Mouse (Mus musculus): ENCODE measurements around the gene Vmn1r222.
"Not testable (repeated sequence)": the region's sequence is repeated elsewhere in the genome, so short reads cannot be mapped to it uniquely, and the experiment has no call there.

The Vmn1r222 gene

GRCm38 (mm10) chr13:23235847-23236246 lies at the start of gene Vmn1r222:
Gene Vmn1r222, minus strand, starts transcription at chr13:23235947.
- not testable (repeated sequence) for DNase-seq (ENCODE audit: low read depth, low spot score)

GRCm38 (mm10) chr13:23285191-23285920 lies 49.6 kb upstream of the Vmn1r222 start:
- no peak for DNase-seq (ENCODE audit: low read depth, low spot score)

- no peak for DNase-seq (ENCODE audit: low read depth, low spot score)
Observed at GRCm38 (mm10) chr13:23279992-23280391, 44.2 kb upstream of the Vmn1r222 start.

- DNase-seq (ENCODE audit: low read depth, low spot score) = no peak
Observed at GRCm38 (mm10) chr13:23279576-23279975, 43.8 kb upstream of the Vmn1r222 start.

GRCm38 (mm10) chr13:23270321-23271101 lies 34.8 kb upstream of the Vmn1r222 start:
- DNase-seq (ENCODE audit: low read depth, low spot score) = peak; percentile 44

GRCm38 (mm10) chr13:23269681-23270080 lies 33.9 kb upstream of the Vmn1r222 start:
- DNase-seq (ENCODE audit: low read depth, low spot score) = no peak

- DNase-seq (ENCODE audit: low read depth, low spot score) = not testable (repeated sequence)
Observed at GRCm38 (mm10) chr13:23269127-23269526, 33.4 kb upstream of the Vmn1r222 start.

GRCm38 (mm10) chr13:23268606-23269005 lies 32.9 kb upstream of the Vmn1r222 start:
- not testable (repeated sequence) for DNase-seq (ENCODE audit: low read depth, low spot score)

- no peak for DNase-seq (ENCODE audit: low read depth, low spot score)
Observed at GRCm38 (mm10) chr13:23258546-23259048, 22.9 kb upstream of the Vmn1r222 start.

GRCm38 (mm10) chr13:23246834-23247233 lies 11.1 kb upstream of the Vmn1r222 start, which contains the start of gene Vmn1r223:
Gene Vmn1r223, plus strand, starts transcription at chr13:23247134.
- not testable (repeated sequence) for DNase-seq (ENCODE audit: low read depth, low spot score)

- DNase-seq (ENCODE audit: low read depth, low spot score) = not testable (repeated sequence)
Observed at GRCm38 (mm10) chr13:23213827-23214226, 21.9 kb downstream of the Vmn1r222 start, which contains the start of gene Vmn1r221. Gene Vmn1r221, plus strand, starts transcription at chr13:23214127.

- not testable (repeated sequence) for DNase-seq (ENCODE audit: low read depth, low spot score)
Observed at GRCm38 (mm10) chr13:23203885-23204284, 31.9 kb downstream of the Vmn1r222 start.

GRCm38 (mm10) chr13:23187875-23188274 lies 47.9 kb downstream of the Vmn1r222 start, which contains the start of gene Vmn1r220:
Gene Vmn1r220, minus strand, starts transcription at chr13:23187975.
- DNase-seq (ENCODE audit: low read depth, low spot score) = no peak

Measured in embryo, embryonic 11.5 days (tissue).